Mouse (Mus musculus) cerebellum, adult 2 months (tissue): Measurements from ENCODE around the gene Fyn.

Experiments used
- CTCF ChIP-seq: fragments of 200-500 bp; IDR thresholded peaks from 2 replicates; pipeline ENCODE4 v1.5.1; 2011; ENCODE audit warnings: low read depth, mild to moderate bottlenecking, control low read depth, low read length, moderate library complexity, borderline replicate concordance; ENCODE audit not compliant: insufficient read depth
- POLR2A ChIP-seq: fragments of 200-500 bp; IDR thresholded peaks from 2 replicates; pipeline ENCODE4 v1.6.1; 2011; ENCODE audit warnings: low read length, control low read depth, borderline replicate concordance; ENCODE audit not compliant: insufficient read depth

DNA sequence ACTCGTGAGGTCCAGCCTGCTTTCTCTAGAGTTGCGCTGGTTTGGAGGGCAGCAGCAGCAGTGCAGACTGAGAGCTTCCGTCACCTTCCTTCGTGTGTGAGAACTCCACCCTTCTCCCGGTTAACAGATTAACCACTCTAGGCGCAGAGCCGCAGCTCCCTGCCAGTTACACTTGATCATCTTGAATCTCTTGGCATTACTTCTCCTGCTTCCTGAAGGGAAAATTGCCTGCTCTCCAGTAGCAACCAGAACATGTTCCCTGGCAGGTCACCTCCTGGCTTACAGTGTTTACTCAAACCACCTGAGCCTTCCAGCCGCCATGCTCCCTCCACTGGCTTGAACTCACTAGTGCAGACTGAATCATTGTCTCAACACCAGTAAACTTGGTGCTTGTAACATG, 94.1 kb downstream of the Fyn start:
- peak; percentile 26; the same call in 1 of the 2 replicates for TF ChIP-seq CTCF
- TF ChIP-seq POLR2A = no peak
